Mouse (Mus musculus) kidney, postnatal 4 days (tissue): ENCODE data around the gene Spout1.
A peak's percentile ranks its signal among the peaks of the same experiment; 100 is the strongest.

ENCODE experiments used
- DNase-seq, 2 experiments: peaks; one replicate each; pipeline ENCODE4 v3.0.0; 2021; ENCODE audit warnings: mixed read lengths in 2 of 2

Gene Spout1

DNA sequence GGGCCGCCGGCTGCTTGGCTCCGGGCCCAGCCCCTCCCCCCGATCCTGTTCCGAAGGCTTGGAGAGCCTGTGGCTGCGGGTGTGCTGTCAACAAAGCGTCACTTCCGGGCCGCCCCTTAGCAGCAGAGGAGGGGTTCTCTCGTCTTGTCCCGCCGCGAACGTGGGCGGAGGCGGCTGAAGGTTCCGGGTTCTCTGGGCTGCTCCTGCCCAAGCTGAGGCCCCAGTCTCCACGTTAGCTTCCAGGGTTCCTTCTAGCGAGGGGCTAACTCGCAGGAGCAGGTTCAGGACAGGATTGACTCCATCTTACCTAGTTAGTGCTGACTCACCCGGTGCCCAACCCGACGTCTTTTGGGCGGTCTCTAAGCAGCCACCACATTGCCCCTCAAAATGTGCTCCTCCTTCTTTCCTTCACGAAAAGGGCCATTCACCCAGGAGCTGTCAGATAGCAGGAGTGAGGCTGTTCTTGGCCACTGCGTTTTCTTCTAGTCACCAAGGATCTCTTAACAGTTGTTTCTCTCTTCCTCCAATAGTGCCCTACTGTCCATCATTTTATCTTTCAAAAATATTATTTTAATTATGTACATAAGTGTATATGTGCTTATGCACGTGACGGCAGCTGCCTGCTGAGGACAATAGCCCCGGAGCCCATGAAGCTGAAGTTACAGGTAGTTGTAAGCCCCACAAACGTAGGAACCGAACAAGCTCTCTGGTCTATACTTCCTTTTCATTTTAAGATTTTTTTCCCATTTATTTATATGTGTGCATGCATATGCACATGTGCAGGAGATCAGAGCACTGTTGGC is 53.6 kb downstream of the Spout1 start, which contains the start of gene Zer1:
Zer1 (minus strand) TSS at position 114 of the 803 bp plus-strand sequence.
- peak; percentile 98 for DNase-seq

DNA sequence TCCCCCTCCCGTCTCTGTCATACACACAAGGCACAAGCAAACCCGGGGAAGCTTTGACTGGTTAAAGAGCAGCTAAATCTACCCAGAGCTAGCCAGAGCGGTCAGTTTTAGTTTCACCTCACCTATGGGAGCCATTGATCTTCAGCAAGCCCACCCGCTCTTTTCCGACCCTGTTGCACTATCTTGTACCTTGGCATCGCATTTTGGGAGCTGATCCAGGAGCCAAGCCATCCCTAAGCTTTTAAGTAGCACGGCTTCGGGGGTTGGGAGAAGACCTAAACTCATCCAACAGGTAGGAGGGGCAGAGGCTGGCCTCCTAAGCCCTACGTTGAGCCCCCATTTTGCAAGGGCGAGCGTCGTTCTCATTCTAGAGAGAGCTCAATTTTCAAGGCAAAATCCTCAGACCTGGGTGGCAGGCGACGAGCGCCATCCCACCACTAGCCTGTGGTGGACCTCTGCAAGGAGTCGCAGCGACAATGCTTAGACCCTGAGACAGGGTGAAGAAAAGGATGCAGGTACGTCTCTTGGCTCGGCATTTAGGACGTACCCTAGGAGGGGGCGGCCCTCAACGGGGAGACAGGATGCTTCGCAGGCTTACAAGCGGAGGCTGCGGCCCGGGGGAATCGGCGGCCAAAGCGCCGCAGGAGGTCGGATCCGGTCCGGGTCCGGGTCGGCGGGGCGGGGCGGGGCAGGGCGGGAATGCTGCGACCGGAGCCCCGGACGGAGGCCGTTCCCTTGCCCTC is 54.4 kb downstream of the Spout1 start:
- DNase-seq, result no peak
